Mouse (Mus musculus) Patski (cell line): ENCODE data around the gene Sox1. TPM values are rescaled to one million over a fixed set of nuclear protein-coding genes. Genes with fewer than 3 reads are reported as not detected.

Experiments
- ATAC-seq: fragments of 100-300 bp; one replicate; pipeline ENCODE4 v1.8.0; 2021
- CTCF ChIA-PET: fragments of 350-600 bp; sonication (Branson Sonifier 250); formaldehyde crosslinking; loops from one replicate; lab custom pipeline; 2022; ENCODE audit warnings: inconsistent platforms; lab: Charles Lee
- POLR2A ChIA-PET: fragments of 350-600 bp; sonication (Branson Sonifier 250); formaldehyde crosslinking; loops from one replicate; lab custom pipeline; 2022; ENCODE audit warnings: antibody characterized with exemption, inconsistent platforms; lab: Charles Lee
- DNase-seq: peaks from one replicate; pipeline ENCODE4 v3.0.0-alpha.2; 2011; ENCODE audit warnings: low read depth, low spot score
- H3K27me3 ChIP-seq: fragments of 371-371 bp; one replicate; pipeline ENCODE4 v1.5.1; 2021
- CTCF ChIP-seq: fragments of 100-300 bp; IDR thresholded peaks from one replicate; pipeline ENCODE4 v1.5.1; 2021
- in situ Hi-C: fragments of 300-500 bp; cut with MboI; formaldehyde crosslinking; loops from 3 replicates; pipeline ENCODE4 v1.11.1; 2018; ENCODE audit warnings: low pct_unique_long_range_greater_than_20kb, mixed read lengths
- polyA plus RNA-seq: library from polyadenylated mRNA; unstranded; gene quantifications from one replicate; pipeline ENCODE4 v1.2.3, GENCODE M21; 2021

Gene Sox1
- polyA plus RNA-seq, 1 experiment from 2014 or later, result not detected

DNA sequence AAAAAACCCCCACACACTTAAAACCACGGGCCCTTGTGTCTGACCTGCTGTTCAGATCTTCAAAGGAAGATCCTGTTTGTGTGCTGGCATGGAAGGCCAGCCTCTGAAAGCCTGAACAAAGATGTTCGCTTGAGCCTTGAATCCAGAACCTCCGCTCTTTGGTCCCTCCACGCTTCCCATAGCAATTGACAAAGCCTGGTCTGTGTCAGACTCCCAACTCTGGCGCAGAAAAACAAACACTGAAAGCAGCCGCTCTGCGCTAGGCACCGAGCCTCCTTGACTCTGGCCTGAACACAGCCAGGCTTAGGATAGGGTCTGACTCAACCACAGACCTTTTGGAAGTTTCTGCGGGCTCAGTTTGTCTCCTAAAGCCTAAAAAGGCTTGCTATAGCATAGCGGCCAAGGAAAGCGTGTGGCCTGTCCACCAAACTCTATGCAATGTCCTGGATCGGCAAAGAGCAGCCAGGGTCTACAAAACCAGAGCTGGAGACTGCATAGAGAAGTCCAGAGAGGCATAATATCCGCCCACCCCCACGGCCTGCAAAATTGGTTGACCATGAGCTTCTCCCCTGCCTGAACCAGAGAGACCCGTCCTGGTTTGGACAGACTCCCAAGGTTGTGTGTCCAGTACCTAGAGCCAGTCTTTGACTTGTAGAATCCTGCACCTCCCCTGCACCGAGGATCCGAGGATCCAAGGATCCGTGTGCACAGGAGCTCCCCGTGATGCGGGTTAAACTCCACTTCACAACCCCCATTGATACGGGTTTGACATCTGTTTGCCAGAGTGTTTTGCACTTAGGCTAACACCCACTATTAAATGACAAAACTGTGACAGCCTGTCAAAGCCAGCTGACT is 12.2 kb upstream of the Sox1 start:
- in situ Hi-C loops, result no loop called here
- DNase-seq (no peak), ATAC-seq (no peak)
- CTCF ChIA-PET, result no interaction called here
- TF ChIP-seq CTCF, result no peak
- peaks cover 64% of the 10 kb centered on the region for H3K27me3 ChIP-seq
- POLR2A ChIA-PET, result no interaction called here

DNA sequence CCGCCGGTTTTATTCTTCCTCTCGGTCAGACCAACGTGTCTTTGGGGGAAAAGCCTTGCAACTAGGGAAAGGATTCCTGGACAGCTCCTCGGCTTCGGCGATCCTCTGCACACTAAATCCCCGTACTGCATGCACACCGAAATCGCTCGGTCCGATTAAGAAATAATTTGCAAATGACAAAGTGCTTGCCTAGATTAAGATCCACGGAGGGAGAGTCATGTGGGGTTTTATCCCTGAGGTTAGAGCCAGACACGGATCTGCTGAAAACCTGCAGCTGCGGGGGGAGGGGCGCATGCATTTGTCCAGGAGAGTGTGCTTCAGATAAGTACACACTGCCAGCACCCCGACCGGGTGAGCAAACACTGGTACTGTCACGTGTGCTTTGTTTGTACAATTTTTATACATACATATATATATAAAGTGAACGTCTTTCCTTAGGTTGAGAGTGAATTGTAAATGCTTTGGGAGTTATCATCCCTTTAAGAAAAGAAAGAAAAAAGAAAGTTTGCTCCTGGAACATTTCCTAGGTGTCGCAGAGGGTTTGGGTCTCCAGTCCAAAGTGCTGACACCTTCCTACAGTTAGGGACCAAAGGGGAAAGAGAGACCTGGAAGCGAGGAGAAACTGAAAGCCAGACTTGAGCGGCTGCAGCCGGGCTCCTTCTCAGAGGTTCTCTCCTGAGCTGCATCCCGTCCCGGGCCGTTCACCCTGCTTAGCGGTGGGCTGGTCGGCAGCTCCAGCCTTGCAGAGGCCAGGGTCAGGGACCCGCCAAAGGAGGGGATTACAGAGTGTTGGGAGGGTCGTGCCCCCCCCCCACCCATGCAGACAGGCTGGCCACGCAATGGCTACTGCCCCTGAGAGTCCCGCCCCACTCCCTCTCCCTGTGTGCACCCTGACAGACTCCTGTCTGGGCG is 10.9 kb upstream of the Sox1 start:
- POLR2A ChIA-PET, result interaction anchor here (0.7 kb wide), 1 partner anchor 493 kb away, joined by 3 read pairs; no protein-coding TSS in a partner anchor
- ATAC-seq (no peak), DNase-seq (no peak)
- peaks cover 77% of the 10 kb centered on the region for H3K27me3 ChIP-seq
- no peak for TF ChIP-seq CTCF
- in situ Hi-C loops, result no loop called here
- CTCF ChIA-PET, result no interaction called here

DNA sequence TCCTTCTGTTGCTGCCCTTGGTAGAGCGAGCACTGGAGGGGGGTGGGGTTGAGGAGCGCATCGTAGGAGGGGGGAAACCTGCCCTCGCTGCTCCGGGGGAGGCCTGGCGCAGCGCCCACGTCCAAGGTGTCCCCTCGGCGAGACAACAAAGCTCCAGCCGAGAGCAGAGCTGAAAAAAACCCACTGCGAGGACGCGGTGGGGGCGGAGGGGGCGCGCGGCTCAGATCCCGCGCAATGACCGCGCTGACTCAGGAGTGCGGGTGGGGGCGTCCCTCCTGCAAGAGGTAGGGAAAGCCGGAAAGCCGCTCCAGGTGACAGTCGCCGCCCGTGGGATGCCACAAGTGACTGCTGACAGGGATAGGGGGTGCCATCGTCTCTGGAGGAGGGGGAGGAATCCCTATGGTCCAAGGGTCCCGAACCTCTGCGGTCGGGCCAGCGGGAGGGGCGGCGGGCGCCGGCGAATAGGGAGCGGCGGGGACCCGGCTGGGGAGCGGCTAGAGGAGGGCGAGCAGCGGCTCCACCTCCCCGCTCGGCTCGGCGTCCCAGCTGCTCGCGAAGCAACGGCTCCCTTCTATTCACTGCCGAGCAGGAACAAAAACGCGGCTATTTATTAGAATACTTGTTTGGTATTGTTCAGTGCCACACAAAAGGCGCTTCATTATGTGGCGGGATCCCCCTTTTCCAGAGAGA is 10.0 kb upstream of the Sox1 start:
- CTCF ChIA-PET, result no interaction called here
- TF ChIP-seq CTCF, result no peak
- ATAC-seq, result no peak
- DNase-seq, result no peak
- peaks cover 82% of the 10 kb centered on the region for H3K27me3 ChIP-seq
- in situ Hi-C loops, result no loop called here
- POLR2A ChIA-PET, result interaction anchor here (0.5 to 0.7 kb wide), 2 partner anchors 18 to 494 kb away, joined by 3 to 4 read pairs; no protein-coding TSS in a partner anchor

DNA sequence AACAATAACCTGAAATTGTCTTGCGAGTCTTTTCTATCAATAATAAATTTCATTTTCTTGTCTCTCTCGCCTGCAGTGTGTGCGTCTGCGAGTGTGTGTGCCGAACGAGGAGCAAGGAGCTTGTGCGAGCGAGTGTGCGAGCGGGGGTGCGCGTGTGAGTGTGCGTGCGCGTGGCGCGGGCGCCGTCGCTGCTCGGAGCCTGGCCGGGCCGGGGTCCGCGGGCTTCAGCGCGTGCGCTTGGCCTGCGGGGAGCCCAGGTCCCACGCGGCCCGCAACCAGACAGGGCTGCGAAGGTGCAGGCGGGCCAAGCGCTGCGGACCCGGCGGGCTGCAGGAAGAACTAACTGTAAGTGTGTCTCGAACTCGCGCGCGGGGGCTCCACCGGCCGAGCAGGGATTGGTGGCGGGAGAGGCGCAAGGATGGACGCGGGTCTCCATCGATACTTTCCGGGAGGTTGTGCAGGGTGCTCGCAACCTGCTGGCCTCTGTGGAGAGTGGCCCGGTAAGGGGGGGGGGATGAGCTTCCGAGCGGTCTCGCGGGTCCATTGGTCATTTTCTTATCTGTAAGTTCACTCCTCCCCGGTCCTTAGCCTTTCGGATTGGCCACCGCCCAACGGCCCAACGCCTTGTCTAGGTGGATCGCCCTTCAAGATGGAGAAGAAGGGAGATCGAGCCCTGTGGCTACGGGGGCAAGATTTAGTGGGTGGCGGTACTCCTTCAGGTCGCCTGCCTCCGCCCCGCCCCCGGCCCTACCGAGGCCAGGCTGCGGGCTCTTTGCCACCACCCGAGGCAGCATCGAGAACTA is 9.2 kb upstream of the Sox1 start:
- TF ChIP-seq CTCF, result no peak
- in situ Hi-C loops, result no loop called here
- ATAC-seq, result no peak
- POLR2A ChIA-PET, result interaction anchor here (0.5 kb wide), 1 partner anchor 18 kb away, joined by 4 read pairs; no protein-coding TSS in a partner anchor
- CTCF ChIA-PET, result no interaction called here
- DNase-seq, result no peak
- H3K27me3 ChIP-seq, result peaks cover 84% of the 10 kb centered on the region

DNA sequence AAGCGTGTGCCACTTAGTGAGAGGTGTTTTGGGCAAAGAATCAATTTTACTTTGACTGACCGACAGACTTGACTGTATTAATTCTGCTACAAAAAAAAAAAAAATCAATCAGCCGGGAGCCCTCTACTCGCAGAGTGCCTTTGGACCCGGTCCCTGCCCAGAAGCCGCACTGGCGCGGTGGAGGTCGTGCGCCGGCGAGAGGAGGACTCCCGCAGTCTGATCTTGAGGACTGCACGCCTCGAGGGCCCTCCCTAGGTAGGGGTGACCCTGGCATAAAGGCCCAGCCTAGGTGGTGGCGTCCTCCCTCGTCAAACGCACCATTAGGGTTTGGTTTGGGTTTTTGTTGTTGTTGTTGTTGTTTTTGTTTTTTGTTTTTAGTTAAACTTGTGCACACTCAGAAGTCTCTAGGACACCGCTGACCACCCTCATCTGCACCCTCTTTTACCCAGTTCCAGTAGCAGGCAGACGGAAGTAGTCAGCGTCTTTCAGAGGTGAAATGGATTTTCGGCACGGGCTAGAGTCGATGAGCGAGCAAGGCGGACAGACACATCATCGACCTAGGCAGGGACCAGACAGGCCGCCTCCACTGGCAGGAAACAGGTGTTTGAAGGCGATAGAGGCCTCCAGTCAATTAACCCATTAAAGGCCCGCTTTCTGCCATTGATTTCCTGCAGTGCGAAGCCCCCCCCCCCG is 8.4 kb upstream of the Sox1 start:
- peaks cover 85% of the 10 kb centered on the region for H3K27me3 ChIP-seq
- ATAC-seq, result no peak
- CTCF ChIA-PET, result no interaction called here
- in situ Hi-C loops, result no loop called here
- POLR2A ChIA-PET, result no interaction called here
- DNase-seq, result no peak
- no peak for TF ChIP-seq CTCF

DNA sequence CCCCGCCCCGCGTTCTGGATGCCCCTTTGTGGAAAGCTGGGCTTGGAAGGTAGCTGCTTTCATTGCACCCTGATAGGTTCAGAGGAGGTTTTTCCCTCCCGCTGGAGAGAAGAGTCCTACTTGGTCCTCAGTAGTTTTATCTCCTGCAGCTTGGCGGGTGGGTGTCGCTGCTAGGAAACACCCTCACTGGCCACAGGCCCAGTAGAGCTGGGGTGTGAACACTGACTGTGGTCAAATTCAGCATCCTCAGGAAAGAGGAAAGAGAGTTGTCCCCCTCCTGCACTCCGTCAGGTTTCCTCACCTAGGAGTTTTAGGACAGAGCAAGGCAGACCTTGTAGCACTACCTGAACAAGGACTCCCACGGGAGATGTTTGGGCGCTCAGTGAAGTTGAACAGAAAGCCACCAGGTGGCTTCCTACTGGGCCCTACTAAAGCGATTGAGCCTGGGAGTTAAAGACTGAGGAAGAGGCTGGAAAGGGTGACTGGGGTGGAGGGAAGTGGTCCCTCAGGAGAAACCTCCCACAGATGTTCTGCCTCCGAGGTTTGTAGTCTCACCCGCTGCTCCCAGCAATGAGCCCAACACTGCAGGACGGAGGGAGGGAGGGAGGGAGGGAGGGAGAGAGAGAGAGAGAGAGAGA is 7.8 kb upstream of the Sox1 start:
- ChIA-PET CTCF (no interaction called here), POLR2A (no interaction called here)
- ATAC-seq, result no peak
- no peak for DNase-seq
- TF ChIP-seq CTCF, result no peak
- in situ Hi-C loops, result no loop called here
- peaks cover 90% of the 10 kb centered on the region for H3K27me3 ChIP-seq

DNA sequence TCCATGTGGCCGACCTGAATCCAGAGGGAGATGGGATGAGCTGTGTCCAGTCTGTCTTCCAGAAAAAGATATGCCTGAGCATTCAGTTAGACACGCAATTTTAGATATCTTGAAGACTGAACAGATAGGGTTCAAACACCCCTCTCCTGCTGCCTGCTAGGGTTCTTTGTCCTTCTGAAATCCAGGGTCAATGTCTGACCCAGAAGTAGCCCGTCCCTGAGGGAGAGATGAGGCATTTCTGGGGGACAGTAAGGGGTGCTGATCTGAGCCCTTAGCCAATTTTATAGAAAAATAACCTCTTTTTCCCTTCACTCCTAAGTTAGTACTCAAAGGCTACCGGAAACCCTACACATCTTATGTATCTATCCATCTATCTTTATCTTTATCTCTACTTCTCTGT is 7.2 kb upstream of the Sox1 start:
- ChIA-PET POLR2A (no interaction called here), CTCF (no interaction called here)
- in situ Hi-C loops, result no loop called here
- DNase-seq, result no peak
- no peak for TF ChIP-seq CTCF
- H3K27me3 ChIP-seq, result peaks cover 91% of the 10 kb centered on the region
- no peak for ATAC-seq

DNA sequence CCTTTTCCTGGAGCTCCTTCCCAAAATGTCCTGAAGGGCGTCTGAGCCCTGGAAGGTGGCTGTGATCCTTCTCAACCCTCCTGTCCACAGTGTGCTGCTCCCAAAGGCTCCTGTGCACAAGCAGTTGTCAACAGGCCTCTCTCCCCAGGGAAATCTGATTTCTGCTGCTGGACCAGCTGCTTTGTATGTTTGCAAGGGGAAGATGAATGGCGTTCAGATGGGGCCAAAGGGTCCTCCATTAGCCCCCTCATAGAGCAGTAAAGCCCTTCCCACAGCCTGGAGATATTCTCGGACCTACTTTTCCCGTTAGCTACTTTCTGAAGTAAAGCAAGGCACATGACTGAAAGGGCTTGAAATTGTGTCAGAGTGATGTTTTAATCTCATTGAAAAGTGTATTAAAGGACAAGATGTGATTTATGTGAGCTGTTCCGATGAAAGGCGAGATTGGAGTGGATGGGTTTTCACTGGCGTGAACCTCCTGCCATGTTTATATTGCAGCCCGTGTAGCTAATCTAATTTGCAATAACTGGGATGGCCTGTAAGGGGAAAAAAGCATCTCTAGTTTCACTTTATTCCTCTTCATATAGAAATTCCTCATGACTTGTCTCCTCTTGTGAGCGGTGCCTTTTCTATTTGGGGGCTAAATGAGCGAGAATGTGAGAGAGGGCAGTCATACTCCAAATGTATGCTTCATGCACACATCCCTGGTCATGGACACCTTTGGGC is 6.5 kb upstream of the Sox1 start:
- ATAC-seq (no peak), DNase-seq (no peak)
- CTCF ChIA-PET, result interaction anchor here (0.8 kb wide), 1 partner anchor 12 kb away, joined by 3 read pairs; no protein-coding TSS in a partner anchor
- POLR2A ChIA-PET, result no interaction called here
- in situ Hi-C loops, result no loop called here
- TF ChIP-seq CTCF, result no peak
- H3K27me3 ChIP-seq, result peaks cover 91% of the 10 kb centered on the region
